Mouse (Mus musculus): ENCODE measurements around the gene Cacng7. TPM values are rescaled to one million over a fixed set of nuclear protein-coding genes. Genes with fewer than 3 reads are reported as not detected.

Cacng7 gene
- polyA plus RNA-seq, 1 experiment: 2.6 TPM

- Histone ChIP-seq H3K36me3 (ENCODE audit: control insufficient read depth, insufficient read depth, low read length) (no peaks in the 10 kb centered on the region), H3K27me3 (ENCODE audit: control insufficient read depth, insufficient read depth, low read length) (no peaks in the 10 kb centered on the region), H3K4me1 (replicated peaks; ENCODE audit: control insufficient read depth, insufficient read depth, low read length) (no peaks in the 10 kb centered on the region), H3K4me3 (ENCODE audit: control insufficient read depth, insufficient read depth, low read length) (no peak overlapping the region), H3K27ac (ENCODE audit: control insufficient read depth, insufficient read depth, low read length) (no peak overlapping the region)
- DNase-seq: no peak
- TF ChIP-seq POLR2A (IDR thresholded peaks at IDR 0.05; ENCODE audit: control insufficient read depth, extremely low read depth, insufficient read depth, low read length, poor library complexity) (no peak), CTCF (IDR thresholded peaks at IDR 0.05; ENCODE audit: borderline replicate concordance, control insufficient read depth, extremely low read depth, insufficient read depth, low read length, poor library complexity) (no peak)
These were observed 67.2 kb downstream of the Cacng7 start for GRCm38 (mm10) chr7:3399937-3400336.

DNA sequence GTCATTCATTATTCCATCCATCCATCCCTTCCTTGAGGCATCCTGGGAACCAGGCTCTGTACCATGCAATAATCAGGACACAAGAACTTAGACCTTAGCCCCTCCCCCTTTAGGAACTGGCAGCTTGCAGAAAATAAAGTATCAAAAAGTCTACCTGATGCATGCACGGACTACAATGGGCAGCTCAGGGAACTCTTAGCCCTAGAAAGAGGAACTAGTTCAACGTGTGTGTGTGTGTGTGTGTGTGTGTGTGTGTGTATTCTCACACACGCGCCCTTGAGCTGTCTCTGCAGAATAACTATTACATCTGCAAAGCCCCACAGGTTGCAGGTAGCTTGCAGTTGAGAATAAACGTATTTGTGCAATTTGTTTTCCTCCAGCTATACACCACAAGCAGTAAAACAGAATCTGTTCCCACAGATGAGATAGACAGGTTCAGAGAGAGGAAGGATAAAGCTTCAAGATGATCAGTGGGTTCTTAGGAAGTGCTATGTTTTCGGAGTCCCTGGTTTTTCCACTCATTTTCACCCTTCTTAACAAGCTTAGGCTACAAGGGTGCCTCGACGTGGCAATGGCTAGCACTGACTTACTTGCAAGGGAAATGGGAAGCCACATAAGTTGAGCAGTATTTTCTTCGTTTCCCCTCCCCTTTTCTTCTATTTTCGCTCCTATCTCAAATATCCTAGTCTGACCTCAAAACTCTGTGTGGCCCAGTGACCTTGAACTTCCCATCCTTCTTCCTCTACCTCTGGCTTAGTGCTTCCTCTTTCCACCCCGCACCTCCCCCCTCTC, 77.2 kb downstream of the Cacng7 start:
- DNase-seq: no peak
- no peaks in the 10 kb centered on the region; the same call in 1 of the 2 replicates for H3K4me1 ChIP-seq (replicated peaks; ENCODE audit: control insufficient read depth, insufficient read depth, low read length)
- H3K27me3 ChIP-seq (ENCODE audit: control insufficient read depth, insufficient read depth, low read length): peaks cover 12% of the 10 kb centered on the region

DNA sequence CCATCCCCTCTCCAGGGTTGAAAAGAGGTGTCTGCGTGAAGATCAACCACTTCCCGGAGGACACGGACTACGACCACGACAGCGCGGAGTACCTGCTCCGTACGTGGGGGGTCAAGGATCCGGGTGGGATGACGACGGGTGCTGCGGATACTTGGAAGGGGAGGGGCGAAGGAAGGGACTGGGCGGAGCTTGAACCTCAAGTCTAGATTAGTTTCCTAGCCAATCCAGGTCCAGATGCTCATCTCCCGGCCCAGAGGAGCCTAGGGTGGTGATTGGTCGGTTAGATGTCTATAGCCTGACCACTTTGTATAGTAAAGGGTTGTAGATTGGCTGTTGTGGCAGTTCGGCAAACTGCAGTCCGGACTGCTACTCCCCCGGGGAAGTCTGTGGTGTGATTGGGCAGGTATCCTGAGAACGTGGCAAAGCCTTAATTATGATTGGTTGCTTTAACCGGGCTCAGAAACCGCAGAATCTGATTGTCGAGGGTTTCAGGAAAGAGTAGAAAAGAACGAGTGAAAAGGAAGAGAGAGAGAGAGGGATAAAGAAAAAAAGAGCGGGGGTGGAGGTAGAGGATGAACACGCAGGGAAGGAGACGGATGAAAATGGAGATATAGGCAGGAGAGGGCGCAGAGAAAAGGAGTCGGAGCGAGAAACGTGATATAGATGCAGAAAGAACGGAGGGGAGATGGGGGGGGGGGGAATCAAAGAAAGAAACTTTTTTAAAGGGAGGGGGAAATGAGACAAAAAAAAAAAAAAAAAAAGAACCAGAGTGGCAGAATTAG, 78.6 kb downstream of the Cacng7 start:
- Histone ChIP-seq H3K4me3 (ENCODE audit: control insufficient read depth, insufficient read depth, low read length) (no peak overlapping the region), H3K27ac (ENCODE audit: control insufficient read depth, insufficient read depth, low read length) (no peak overlapping the region), H3K4me1 (replicated peaks; ENCODE audit: control insufficient read depth, insufficient read depth, low read length) (no peaks in the 10 kb centered on the region; the same call in 1 of the 2 replicates), H3K36me3 (ENCODE audit: control insufficient read depth, insufficient read depth, low read length) (no peaks in the 10 kb centered on the region), H3K27me3 (ENCODE audit: control insufficient read depth, insufficient read depth, low read length) (peaks cover 12% of the 10 kb centered on the region)
- DNase-seq: no peak
- TF ChIP-seq CTCF (IDR thresholded peaks at IDR 0.05; ENCODE audit: borderline replicate concordance, control insufficient read depth, extremely low read depth, insufficient read depth, low read length, poor library complexity) (no peak), POLR2A (IDR thresholded peaks at IDR 0.05; ENCODE audit: control insufficient read depth, extremely low read depth, insufficient read depth, low read length, poor library complexity) (no peak)
- WGBS: 2% methylated on average over 33 of the region's 33 CpGs

More for the DNA sequence above, 77.2 kb downstream of the Cacng7 start:
- TF ChIP-seq POLR2A (IDR thresholded peaks at IDR 0.05; ENCODE audit: control insufficient read depth, extremely low read depth, insufficient read depth, low read length, poor library complexity) (no peak), CTCF (IDR thresholded peaks at IDR 0.05; ENCODE audit: borderline replicate concordance, control insufficient read depth, extremely low read depth, insufficient read depth, low read length, poor library complexity) (no peak)
- no peaks in the 10 kb centered on the region for H3K36me3 ChIP-seq (ENCODE audit: control insufficient read depth, insufficient read depth, low read length)
- no peak overlapping the region for H3K4me3 ChIP-seq (ENCODE audit: control insufficient read depth, insufficient read depth, low read length)
- no peak overlapping the region for H3K27ac ChIP-seq (ENCODE audit: control insufficient read depth, insufficient read depth, low read length)
- 7% methylated on average over 11 of the region's 11 CpGs for WGBS

- Histone ChIP-seq H3K36me3 (ENCODE audit: control insufficient read depth, insufficient read depth, low read length) (no peaks in the 10 kb centered on the region), H3K4me1 (replicated peaks; ENCODE audit: control insufficient read depth, insufficient read depth, low read length) (no peaks in the 10 kb centered on the region; the same call in 1 of the 2 replicates), H3K27me3 (ENCODE audit: control insufficient read depth, insufficient read depth, low read length) (peaks cover 12% of the 10 kb centered on the region), H3K4me3 (ENCODE audit: control insufficient read depth, insufficient read depth, low read length) (no peak overlapping the region), H3K27ac (ENCODE audit: control insufficient read depth, insufficient read depth, low read length) (no peak overlapping the region)
- TF ChIP-seq CTCF (IDR thresholded peaks at IDR 0.05; ENCODE audit: borderline replicate concordance, control insufficient read depth, extremely low read depth, insufficient read depth, low read length, poor library complexity): no peak
- no peak for TF ChIP-seq POLR2A (IDR thresholded peaks at IDR 0.05; ENCODE audit: control insufficient read depth, extremely low read depth, insufficient read depth, low read length, poor library complexity)
- peak; percentile 60 for DNase-seq
- 6% methylated on average over 20 of the region's 20 CpGs for WGBS
These were observed 79.3 kb downstream of the Cacng7 start for GRCm38 (mm10) chr7:3412036-3412435.

GRCm38 (mm10) chr7:3414888-3415287, 82.1 kb downstream of the Cacng7 start:
- Histone ChIP-seq H3K27ac (ENCODE audit: control insufficient read depth, insufficient read depth, low read length) (no peak overlapping the region), H3K4me3 (ENCODE audit: control insufficient read depth, insufficient read depth, low read length) (no peak overlapping the region), H3K36me3 (ENCODE audit: control insufficient read depth, insufficient read depth, low read length) (no peaks in the 10 kb centered on the region), H3K4me1 (replicated peaks; ENCODE audit: control insufficient read depth, insufficient read depth, low read length) (no peaks in the 10 kb centered on the region; the same call in 1 of the 2 replicates), H3K27me3 (ENCODE audit: control insufficient read depth, insufficient read depth, low read length) (peaks cover 12% of the 10 kb centered on the region)
- 4% methylated on average over 47 of the region's 47 CpGs for WGBS
- TF ChIP-seq POLR2A (IDR thresholded peaks at IDR 0.05; ENCODE audit: control insufficient read depth, extremely low read depth, insufficient read depth, low read length, poor library complexity) (no peak), CTCF (IDR thresholded peaks at IDR 0.05; ENCODE audit: borderline replicate concordance, control insufficient read depth, extremely low read depth, insufficient read depth, low read length, poor library complexity) (no peak)
- DNase-seq: no peak

- H3K4me1 ChIP-seq (replicated peaks; ENCODE audit: control insufficient read depth, insufficient read depth, low read length): no peaks in the 10 kb centered on the region; the same call in 1 of the 2 replicates
- WGBS: 3% methylated on average over 53 of the region's 60 CpGs
- TF ChIP-seq CTCF (IDR thresholded peaks at IDR 0.05; ENCODE audit: borderline replicate concordance, control insufficient read depth, extremely low read depth, insufficient read depth, low read length, poor library complexity) (no peak), POLR2A (IDR thresholded peaks at IDR 0.05; ENCODE audit: control insufficient read depth, extremely low read depth, insufficient read depth, low read length, poor library complexity) (no peak)
- no peaks in the 10 kb centered on the region for H3K36me3 ChIP-seq (ENCODE audit: control insufficient read depth, insufficient read depth, low read length)
- peaks cover 12% of the 10 kb centered on the region for H3K27me3 ChIP-seq (ENCODE audit: control insufficient read depth, insufficient read depth, low read length)
- DNase-seq: peak; percentile 56
- no peak overlapping the region for H3K4me3 ChIP-seq (ENCODE audit: control insufficient read depth, insufficient read depth, low read length)
- no peak overlapping the region for H3K27ac ChIP-seq (ENCODE audit: control insufficient read depth, insufficient read depth, low read length)
These were observed 82.6 kb downstream of the Cacng7 start for GRCm38 (mm10) chr7:3415378-3415777.

Other genes with a start within 250 kb of the Cacng7 start
- 0.04 and 0.12 TPM in 2 replicates for gene AU018091, start 163.8 kb upstream of the Cacng7 start, polyA plus RNA-seq (2012; rRNA removed)
- gene Nlrp12, start 83.2 kb upstream of the Cacng7 start, polyA plus RNA-seq (2012; rRNA removed): 0.11 and 0.13 TPM in 2 replicates
- 62.1 and 86.4 TPM in 2 replicates for gene Myadm, start 43.9 kb upstream of the Cacng7 start, polyA plus RNA-seq (2012; rRNA removed)
- gene Prkcg, start 43.8 kb upstream of the Cacng7 start, polyA plus RNA-seq (2012; rRNA removed): 0.86 and 0.94 TPM in 2 replicates
- gene Cacng8, start 57.7 kb downstream of the Cacng7 start, polyA plus RNA-seq (2012; rRNA removed): 0.82 and 0.88 TPM in 2 replicates
- gene Cacng6, start 91.2 kb downstream of the Cacng7 start, polyA plus RNA-seq (2012; rRNA removed): 0.11 and 0.40 TPM in 2 replicates
- gene Tarm1, start 169.7 kb downstream of the Cacng7 start, polyA plus RNA-seq (2012; rRNA removed): 0.52 and 0.53 TPM in 2 replicates